Mouse (Mus musculus): Measurements from ENCODE around the gene Tgfbr2. TPM values are rescaled to one million over a fixed set of nuclear protein-coding genes. Genes with fewer than 3 reads are reported as not detected.

The Tgfbr2 gene
- polyA plus RNA-seq, 1 experiment from 2014 or later = 8.8 TPM

DNA sequence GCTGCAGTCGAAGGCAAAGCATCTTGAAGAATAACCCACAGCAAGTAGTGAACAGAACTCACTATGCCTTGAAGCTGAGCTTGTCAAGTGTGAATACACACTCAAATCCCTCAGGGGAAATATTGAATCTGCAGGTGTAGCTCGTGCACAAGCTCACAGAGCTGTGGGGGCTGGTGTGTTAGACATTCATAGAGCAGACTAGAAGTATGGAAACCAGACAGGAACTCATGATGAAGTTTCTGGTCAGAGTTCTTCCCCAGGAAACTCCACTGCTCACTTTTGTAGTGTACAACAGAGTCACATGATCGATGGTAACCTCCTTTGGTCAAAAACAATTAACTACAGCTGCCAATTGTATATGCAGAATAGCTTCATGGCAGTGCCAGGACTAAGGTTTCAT, 37.5 kb downstream of the Tgfbr2 start:
- no peaks in the 10 kb centered on the region for H3K36me3 ChIP-seq (ENCODE audit: control insufficient read depth, insufficient read depth, low read length)
- ATAC-seq (ENCODE audit: low FRiP score) = no peak
- H3K9me3 ChIP-seq (ENCODE audit: control insufficient read depth, low read length) = no peaks in the 10 kb centered on the region
- no peaks in the 10 kb centered on the region for H3K27me3 ChIP-seq (ENCODE audit: control insufficient read depth, insufficient read depth, low read length)
- no peak overlapping the region for H3K4me2 ChIP-seq (replicated peaks; ENCODE audit: low read depth, low read length)
- DNase-seq (ENCODE audit: low spot score) = no peak
- no peaks in the 10 kb centered on the region for H3K4me1 ChIP-seq (replicated peaks; ENCODE audit: control insufficient read depth, insufficient read depth, low read length)
- no peak overlapping the region for H3K9ac ChIP-seq (ENCODE audit: low read depth, low read length)
- no peak overlapping the region for H3K4me3 ChIP-seq (ENCODE audit: low read depth, low read length)
- H3K27ac ChIP-seq (ENCODE audit: low read depth, low read length) = no peak overlapping the region
- WGBS = 89% methylated on average over 3 of the region's 3 CpGs

DNA sequence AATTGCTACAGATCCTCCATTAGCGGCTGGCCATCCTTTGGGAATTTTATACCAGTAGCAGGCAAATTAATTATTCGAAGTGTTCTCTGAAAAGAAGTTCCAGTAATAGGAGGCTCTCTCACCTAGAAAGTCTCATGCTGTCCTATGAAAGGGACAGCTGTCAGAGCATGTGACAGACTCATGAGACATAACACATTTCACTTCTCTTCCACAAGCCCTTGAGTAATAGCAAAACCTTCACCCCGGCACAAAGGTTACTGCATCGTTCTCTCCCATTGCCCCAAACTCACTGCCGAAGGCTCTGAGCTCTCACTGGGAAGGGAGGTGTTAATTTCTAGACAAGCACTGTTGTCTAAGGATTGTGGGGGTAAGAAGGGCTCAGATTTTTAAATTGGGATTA, 38.3 kb downstream of the Tgfbr2 start:
- WGBS = 74% methylated on average over 5 of the region's 5 CpGs
- Histone ChIP-seq H3K27me3 (ENCODE audit: control insufficient read depth, insufficient read depth, low read length) (no peaks in the 10 kb centered on the region), H3K27ac (ENCODE audit: low read depth, low read length) (no peak overlapping the region), H3K9ac (ENCODE audit: low read depth, low read length) (no peak overlapping the region), H3K4me1 (replicated peaks; ENCODE audit: control insufficient read depth, insufficient read depth, low read length) (no peaks in the 10 kb centered on the region), H3K36me3 (ENCODE audit: control insufficient read depth, insufficient read depth, low read length) (no peaks in the 10 kb centered on the region), H3K9me3 (ENCODE audit: control insufficient read depth, low read length) (no peaks in the 10 kb centered on the region), H3K4me2 (replicated peaks; ENCODE audit: low read depth, low read length) (no peak overlapping the region), H3K4me3 (ENCODE audit: low read depth, low read length) (no peak overlapping the region)
- ATAC-seq (ENCODE audit: low FRiP score) = no peak
- DNase-seq (ENCODE audit: low spot score) = no peak

DNA sequence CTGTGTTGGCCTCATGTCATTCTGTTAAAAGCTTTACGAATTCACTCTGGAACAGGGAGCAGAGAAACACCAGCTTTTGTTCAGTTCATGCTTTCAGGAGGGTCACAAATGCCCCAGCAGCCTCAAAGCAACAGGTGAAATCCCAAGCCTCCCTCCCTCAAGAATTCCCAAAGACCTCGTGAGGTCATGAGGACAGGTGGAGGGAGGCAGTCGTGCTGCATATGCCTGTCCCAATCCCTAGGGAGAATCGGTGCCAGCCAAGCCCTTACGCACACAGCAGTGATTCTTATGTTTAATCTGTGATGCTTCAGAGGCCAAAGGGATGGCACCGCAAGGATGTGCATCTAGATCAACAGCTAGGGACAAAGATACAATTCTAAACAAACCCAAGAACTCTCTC, 39.0 kb downstream of the Tgfbr2 start:
- Histone ChIP-seq H3K36me3 (ENCODE audit: control insufficient read depth, insufficient read depth, low read length) (no peaks in the 10 kb centered on the region), H3K9ac (ENCODE audit: low read depth, low read length) (no peak overlapping the region), H3K4me3 (ENCODE audit: low read depth, low read length) (no peak overlapping the region), H3K4me1 (replicated peaks; ENCODE audit: control insufficient read depth, insufficient read depth, low read length) (no peaks in the 10 kb centered on the region), H3K9me3 (ENCODE audit: control insufficient read depth, low read length) (no peaks in the 10 kb centered on the region), H3K27ac (ENCODE audit: low read depth, low read length) (no peak overlapping the region), H3K4me2 (replicated peaks; ENCODE audit: low read depth, low read length) (no peak overlapping the region), H3K27me3 (ENCODE audit: control insufficient read depth, insufficient read depth, low read length) (no peaks in the 10 kb centered on the region)
- ATAC-seq (ENCODE audit: low FRiP score) (no peak), DNase-seq (ENCODE audit: low spot score) (no peak)
- WGBS = 71% methylated on average over 6 of the region's 6 CpGs

DNA sequence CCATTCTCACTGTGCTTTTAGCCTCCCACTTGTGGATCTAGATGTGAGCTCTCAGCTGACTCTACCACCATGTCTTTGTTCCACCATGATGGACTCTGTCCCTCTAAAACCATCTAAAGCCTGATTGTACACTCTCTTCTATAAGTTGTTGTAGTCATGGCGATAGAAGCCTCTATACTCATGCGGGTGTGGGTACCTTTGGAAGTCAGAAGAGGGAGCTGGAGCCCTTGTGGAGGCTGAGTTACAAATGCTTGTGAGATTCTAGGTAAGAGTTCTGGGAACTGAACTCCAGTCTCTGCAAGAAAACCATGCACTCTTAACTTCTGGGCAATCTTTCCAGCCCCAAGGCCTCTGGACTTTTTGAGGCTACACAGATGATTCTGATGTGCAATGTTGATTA, 40.7 kb downstream of the Tgfbr2 start:
- WGBS = 85% methylated on average over 2 of the region's 2 CpGs
- Histone ChIP-seq H3K9ac (ENCODE audit: low read depth, low read length) (no peak overlapping the region), H3K4me2 (replicated peaks; ENCODE audit: low read depth, low read length) (no peak overlapping the region), H3K27ac (ENCODE audit: low read depth, low read length) (no peak overlapping the region), H3K4me3 (ENCODE audit: low read depth, low read length) (no peak overlapping the region), H3K4me1 (replicated peaks; ENCODE audit: control insufficient read depth, insufficient read depth, low read length) (no peaks in the 10 kb centered on the region), H3K27me3 (ENCODE audit: control insufficient read depth, insufficient read depth, low read length) (no peaks in the 10 kb centered on the region), H3K9me3 (ENCODE audit: control insufficient read depth, low read length) (no peaks in the 10 kb centered on the region), H3K36me3 (ENCODE audit: control insufficient read depth, insufficient read depth, low read length) (no peaks in the 10 kb centered on the region)
- ATAC-seq (ENCODE audit: low FRiP score) = no peak
- no peak for DNase-seq (ENCODE audit: low spot score)

DNA sequence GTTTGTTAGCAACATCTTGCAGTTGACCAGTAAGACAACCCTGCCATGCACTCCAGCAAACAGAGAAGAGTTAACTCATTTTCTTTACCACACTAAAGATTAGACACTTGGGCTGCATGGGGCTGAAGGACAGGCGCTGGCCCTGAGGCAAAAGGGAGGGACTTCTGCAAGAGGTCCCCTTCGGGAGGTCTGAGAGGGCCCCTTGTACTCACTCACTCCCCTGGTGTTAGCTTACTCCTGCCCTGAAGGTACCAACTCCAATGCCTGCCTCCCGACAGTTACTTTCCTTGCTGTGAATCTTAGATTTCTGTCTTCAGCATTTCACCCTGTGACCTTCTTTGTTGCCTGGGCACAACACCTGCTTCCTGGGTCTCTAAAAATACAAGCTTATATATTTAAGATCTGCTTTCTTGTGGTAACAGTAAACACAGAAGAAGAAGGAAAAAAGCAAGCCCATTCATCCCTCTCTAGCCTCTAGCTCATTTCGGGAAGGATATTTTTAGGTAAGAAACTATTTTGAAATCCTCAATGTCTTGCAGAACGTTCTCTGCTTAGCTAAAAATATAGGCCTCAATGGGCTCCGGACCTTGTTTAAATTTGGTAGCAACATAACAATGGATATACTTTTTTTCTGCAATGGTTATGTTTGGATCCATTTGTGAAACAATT, 41.7 kb downstream of the Tgfbr2 start:
- Histone ChIP-seq H3K9ac (ENCODE audit: low read depth, low read length) (no peak overlapping the region), H3K4me3 (ENCODE audit: low read depth, low read length) (no peak overlapping the region), H3K9me3 (ENCODE audit: control insufficient read depth, low read length) (no peaks in the 10 kb centered on the region), H3K27me3 (ENCODE audit: control insufficient read depth, insufficient read depth, low read length) (no peaks in the 10 kb centered on the region), H3K36me3 (ENCODE audit: control insufficient read depth, insufficient read depth, low read length) (no peaks in the 10 kb centered on the region), H3K4me1 (replicated peaks; ENCODE audit: control insufficient read depth, insufficient read depth, low read length) (no peaks in the 10 kb centered on the region), H3K4me2 (replicated peaks; ENCODE audit: low read depth, low read length) (no peak overlapping the region), H3K27ac (ENCODE audit: low read depth, low read length) (no peak overlapping the region)
- 68% methylated on average over 6 of the region's 6 CpGs for WGBS
- DNase-seq (ENCODE audit: low spot score) (no peak), ATAC-seq (ENCODE audit: low FRiP score) (no peak)

DNA sequence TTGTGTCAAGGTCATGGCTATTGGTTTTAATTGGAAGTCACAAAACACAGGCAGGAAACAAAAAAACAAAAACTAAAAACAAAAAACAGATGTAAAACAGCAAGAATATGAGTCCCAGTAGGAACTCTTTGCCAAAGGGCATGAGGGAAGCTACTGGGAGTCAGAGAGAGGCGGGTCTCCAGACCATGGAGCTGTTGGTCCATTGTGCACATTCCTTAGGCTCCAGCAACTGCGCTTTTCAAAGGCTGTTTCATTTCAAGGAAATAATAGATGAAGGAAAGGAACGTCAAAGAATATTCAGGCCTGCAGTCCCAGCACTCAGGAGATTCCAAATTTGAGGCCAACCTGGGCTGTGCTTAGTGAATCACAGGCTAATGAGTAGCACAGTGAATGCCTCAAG, 46.3 kb downstream of the Tgfbr2 start:
- 64% methylated on average over 3 of the region's 3 CpGs for WGBS
- Histone ChIP-seq H3K4me2 (replicated peaks; ENCODE audit: low read depth, low read length) (no peak overlapping the region), H3K4me1 (replicated peaks; ENCODE audit: control insufficient read depth, insufficient read depth, low read length) (no peaks in the 10 kb centered on the region), H3K27ac (ENCODE audit: low read depth, low read length) (no peak overlapping the region), H3K36me3 (ENCODE audit: control insufficient read depth, insufficient read depth, low read length) (no peaks in the 10 kb centered on the region), H3K9ac (ENCODE audit: low read depth, low read length) (no peak overlapping the region), H3K27me3 (ENCODE audit: control insufficient read depth, insufficient read depth, low read length) (no peaks in the 10 kb centered on the region), H3K4me3 (ENCODE audit: low read depth, low read length) (no peak overlapping the region), H3K9me3 (ENCODE audit: control insufficient read depth, low read length) (no peaks in the 10 kb centered on the region)
- ATAC-seq (ENCODE audit: low FRiP score) (no peak), DNase-seq (ENCODE audit: low spot score) (no peak)

DNA sequence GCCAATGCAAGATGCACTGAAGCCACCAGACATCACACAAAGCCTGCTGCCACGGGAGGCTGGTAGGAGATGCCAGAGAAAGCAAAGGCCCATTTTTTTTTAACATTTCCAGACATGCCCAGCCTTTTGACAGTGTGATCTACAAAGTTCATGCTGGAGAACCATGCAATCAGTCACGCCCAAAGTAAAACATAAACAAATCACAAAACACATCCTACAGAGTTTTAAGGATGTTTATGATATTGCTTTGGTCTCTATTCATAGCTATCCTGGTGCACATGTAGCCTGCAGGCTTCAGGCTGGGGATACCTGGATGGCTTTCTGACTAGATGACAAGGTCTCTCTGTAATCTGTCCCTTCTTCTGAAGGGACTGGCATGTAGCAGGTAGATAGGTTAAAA, 46.8 kb downstream of the Tgfbr2 start:
- Histone ChIP-seq H3K4me2 (replicated peaks; ENCODE audit: low read depth, low read length) (no peak overlapping the region), H3K4me1 (replicated peaks; ENCODE audit: control insufficient read depth, insufficient read depth, low read length) (no peaks in the 10 kb centered on the region), H3K27ac (ENCODE audit: low read depth, low read length) (no peak overlapping the region), H3K27me3 (ENCODE audit: control insufficient read depth, insufficient read depth, low read length) (no peaks in the 10 kb centered on the region), H3K9ac (ENCODE audit: low read depth, low read length) (no peak overlapping the region), H3K36me3 (ENCODE audit: control insufficient read depth, insufficient read depth, low read length) (no peaks in the 10 kb centered on the region), H3K4me3 (ENCODE audit: low read depth, low read length) (no peak overlapping the region), H3K9me3 (ENCODE audit: control insufficient read depth, low read length) (no peaks in the 10 kb centered on the region)
- 84% methylated on average over 2 of the region's 2 CpGs for WGBS
- ATAC-seq (ENCODE audit: low FRiP score) (no peak), DNase-seq (ENCODE audit: low spot score) (no peak)

DNA sequence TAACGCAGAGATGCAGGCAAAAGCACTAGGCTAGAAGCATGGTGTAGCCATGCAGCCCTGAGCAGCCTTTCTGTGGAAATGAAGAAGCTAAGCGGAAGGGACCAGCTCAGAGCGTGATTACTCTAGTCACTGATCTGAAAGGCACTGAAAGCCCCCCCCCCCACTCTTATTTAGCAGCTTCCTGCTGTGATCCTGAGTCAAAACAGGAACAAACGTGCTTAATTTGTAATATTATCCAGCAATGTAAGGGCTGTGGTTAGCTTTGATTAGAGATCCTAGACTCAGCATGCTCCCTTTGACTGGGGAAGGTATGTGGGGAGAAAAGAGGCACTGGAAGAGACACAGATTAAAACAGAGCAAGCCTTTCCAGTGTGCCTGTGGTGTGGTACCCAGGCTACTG, 48.7 kb downstream of the Tgfbr2 start:
- H3K4me2 ChIP-seq (replicated peaks; ENCODE audit: low read depth, low read length) = no peak overlapping the region
- no peak overlapping the region for H3K9ac ChIP-seq (ENCODE audit: low read depth, low read length)
- H3K4me3 ChIP-seq (ENCODE audit: low read depth, low read length) = no peak overlapping the region
- no peak for DNase-seq (ENCODE audit: low spot score)
- no peak for ATAC-seq (ENCODE audit: low FRiP score)
- H3K4me1 ChIP-seq (replicated peaks; ENCODE audit: control insufficient read depth, insufficient read depth, low read length) = no peaks in the 10 kb centered on the region
- no peak overlapping the region for H3K27ac ChIP-seq (ENCODE audit: low read depth, low read length)
- 67% methylated on average over 4 of the region's 4 CpGs for WGBS
- no peaks in the 10 kb centered on the region for H3K27me3 ChIP-seq (ENCODE audit: control insufficient read depth, insufficient read depth, low read length)
- no peaks in the 10 kb centered on the region for H3K9me3 ChIP-seq (ENCODE audit: control insufficient read depth, low read length)
- no peaks in the 10 kb centered on the region for H3K36me3 ChIP-seq (ENCODE audit: control insufficient read depth, insufficient read depth, low read length)

DNA sequence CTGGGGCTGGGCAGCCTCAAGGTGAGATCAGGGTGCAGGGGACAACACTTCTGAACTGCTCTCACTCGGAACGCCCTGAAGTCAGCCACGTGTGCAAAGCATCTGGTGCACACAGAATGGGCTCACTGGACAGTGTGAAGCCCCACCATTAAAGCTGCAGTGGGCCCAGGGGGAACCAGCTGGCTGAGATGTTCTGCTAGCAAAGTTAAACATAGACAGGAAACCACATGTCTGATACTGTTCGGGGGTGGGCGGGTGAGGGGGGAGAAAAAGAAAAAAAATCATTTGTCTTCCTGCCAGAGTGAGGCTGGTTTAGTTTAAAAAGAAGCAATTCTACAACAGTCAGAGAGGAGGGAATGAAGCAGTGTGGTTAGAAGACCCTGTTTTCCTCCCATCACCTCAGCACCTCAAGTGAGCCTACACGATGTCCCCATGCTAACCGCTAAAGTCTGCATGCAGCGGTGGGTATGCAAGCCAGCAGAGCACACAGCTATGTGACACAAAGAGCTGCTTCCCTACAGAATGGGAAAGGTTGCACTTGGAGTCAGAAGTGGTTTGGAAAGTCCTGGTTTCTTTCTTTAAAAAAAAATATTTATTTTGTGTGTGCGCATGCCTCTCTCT, 52.1 kb downstream of the Tgfbr2 start:
- Histone ChIP-seq H3K36me3 (ENCODE audit: control insufficient read depth, insufficient read depth, low read length) (no peaks in the 10 kb centered on the region), H3K9ac (ENCODE audit: low read depth, low read length) (no peak overlapping the region), H3K9me3 (ENCODE audit: control insufficient read depth, low read length) (no peaks in the 10 kb centered on the region), H3K4me3 (ENCODE audit: low read depth, low read length) (no peak overlapping the region), H3K4me1 (replicated peaks; ENCODE audit: control insufficient read depth, insufficient read depth, low read length) (no peaks in the 10 kb centered on the region), H3K27me3 (ENCODE audit: control insufficient read depth, insufficient read depth, low read length) (no peaks in the 10 kb centered on the region), H3K4me2 (replicated peaks; ENCODE audit: low read depth, low read length) (no peak overlapping the region), H3K27ac (ENCODE audit: low read depth, low read length) (no peak overlapping the region)
- ATAC-seq (ENCODE audit: low FRiP score) = no peak
- no peak for DNase-seq (ENCODE audit: low spot score)
- 71% methylated on average over 9 of the region's 9 CpGs for WGBS
